8 mouse cellular contexts compared by ENCODE assay signal in the genomic region with DNA sequence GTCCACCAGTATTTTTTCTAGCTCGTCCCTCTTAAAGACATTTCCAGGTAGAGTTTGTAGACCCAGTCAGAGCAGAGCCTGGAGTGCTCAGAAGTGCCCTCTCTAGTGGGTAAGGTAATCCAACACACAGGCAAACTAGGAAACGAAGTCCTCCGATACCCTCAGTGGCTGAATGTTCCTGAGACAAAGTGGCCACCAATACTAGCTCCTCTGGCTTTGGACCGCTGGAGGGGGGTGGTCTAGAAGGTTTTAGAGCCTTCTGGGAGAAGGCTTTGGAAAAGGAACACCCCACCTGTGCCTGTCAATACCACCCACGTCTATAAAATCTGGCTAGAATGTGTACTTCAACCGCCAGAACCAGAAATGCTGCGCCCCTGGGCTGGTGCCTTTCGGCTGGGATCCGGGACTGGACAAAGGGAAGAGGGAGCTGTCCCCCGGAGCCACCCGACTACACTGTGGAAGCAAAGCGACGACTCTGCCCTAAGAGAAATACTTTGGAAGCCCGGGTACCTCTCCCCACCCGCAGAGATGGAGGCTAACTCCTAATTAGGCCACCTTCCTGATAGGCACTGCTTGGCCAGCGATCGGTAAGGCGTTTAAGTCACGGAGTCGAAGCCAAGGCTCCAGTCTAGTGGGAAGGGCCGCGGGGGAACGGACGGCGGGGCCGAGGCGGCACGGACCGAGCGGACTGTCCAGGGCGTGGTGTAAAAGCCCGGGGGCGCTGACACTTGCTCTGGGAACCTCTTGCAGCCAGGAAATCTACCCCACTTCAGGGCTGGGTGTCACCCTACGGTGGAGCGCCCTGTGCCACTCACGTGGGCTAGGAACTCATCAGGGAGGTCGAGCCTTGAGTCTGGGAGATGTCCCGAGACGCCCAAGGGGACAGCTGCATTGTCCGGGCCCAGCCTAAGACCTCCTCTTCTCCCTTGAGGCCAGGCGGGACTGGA. TPM values are rescaled to one million over a fixed set of nuclear protein-coding genes. Genes with fewer than 3 reads are reported as not detected.
A peak's percentile ranks its signal among the peaks of the same experiment; 100 is the strongest.
DNase-seq lines count a peak whose midpoint lies in the region; ATAC-seq and TF ChIP-seq lines count a peak whose summit lies in the region.

No protein-coding gene starts in this region.

- H3K9ac ChIP-seq in lung, embryonic 15.5 days = no peak overlapping the region
- H3K9ac ChIP-seq in embryonic facial prominence, embryonic 15.5 days = peak overlapping the region; percentile 28
- H3K9ac ChIP-seq in limb, embryonic 14.5 days (ENCODE audit: low read depth, low read length, severe bottlenecking) = peak overlapping the region; percentile 90

- no peak overlapping the region for H3K4me3 ChIP-seq in lung, embryonic 15.5 days
- H3K4me3 ChIP-seq in embryonic facial prominence, embryonic 15.5 days (replicated peaks) = peak overlapping the region; percentile 37
- H3K4me3 ChIP-seq in limb, embryonic 14.5 days (replicated peaks; ENCODE audit: low read length) = peak overlapping the region; percentile 66

- H3K27ac ChIP-seq in lung, embryonic 15.5 days = no peak overlapping the region
- peak overlapping the region; percentile 78 for H3K27ac ChIP-seq in embryonic facial prominence, embryonic 15.5 days (replicated peaks)
- H3K27ac ChIP-seq in limb, embryonic 14.5 days (replicated peaks; ENCODE audit: low read depth, low read length) = peak overlapping the region; percentile 70

- ATAC-seq in cerebellum, adult (ENCODE audit: insufficient number of reproducible peaks, low FRiP score, low TSS enrichment) = no peak
- ATAC-seq in lung, embryonic 15.5 days (ENCODE audit: borderline replicate concordance, extremely low read depth, low FRiP score, low TSS enrichment) = peak; percentile 33; the same call in 1 of the 2 replicates
- ATAC-seq in embryonic facial prominence, embryonic 15.5 days (ENCODE audit: insufficient number of reproducible peaks, low FRiP score, low TSS enrichment, low read depth) = no peak
- ATAC-seq in limb, embryonic 14.5 days (ENCODE audit: low FRiP score, low read depth) = peak; percentile 38

- peak; percentile 17; the same call in 1 of the 2 replicates for TF ChIP-seq POLR2A in limb, embryonic 14.5 days (IDR thresholded peaks at IDR 0.05; ENCODE audit: borderline replicate concordance, extremely low read depth, insufficient read depth, insufficient read length)

- H3K9me3 ChIP-seq in lung, embryonic 15.5 days = no peaks in the 10 kb centered on the region
- H3K9me3 ChIP-seq in embryonic facial prominence, embryonic 15.5 days (replicated peaks) = no peaks in the 10 kb centered on the region
- no peaks in the 10 kb centered on the region for H3K9me3 ChIP-seq in limb, embryonic 14.5 days (ENCODE audit: control insufficient read depth, low read length)

- no peaks in the 10 kb centered on the region for H3K36me3 ChIP-seq in lung, embryonic 15.5 days
- H3K36me3 ChIP-seq in embryonic facial prominence, embryonic 15.5 days = no peaks in the 10 kb centered on the region
- H3K36me3 ChIP-seq in limb, embryonic 14.5 days (ENCODE audit: control insufficient read depth, insufficient read depth, low read length) = no peaks in the 10 kb centered on the region; the same call in 1 of the 2 replicates

- WGBS in lung, embryonic 15.5 days = 2% methylated on average over 41 of the region's 41 CpGs
- WGBS in embryonic facial prominence, embryonic 15.5 days = 15% methylated on average over 41 of the region's 41 CpGs
- WGBS in limb, embryonic 14.5 days = 5% methylated on average over 41 of the region's 41 CpGs

- H3K4me1 ChIP-seq in lung, embryonic 15.5 days = peaks cover 8% of the 10 kb centered on the region
- peaks cover 35% of the 10 kb centered on the region for H3K4me1 ChIP-seq in embryonic facial prominence, embryonic 15.5 days
- H3K4me1 ChIP-seq in limb, embryonic 14.5 days (ENCODE audit: control insufficient read depth, insufficient read depth, low read length) = peaks cover 10% of the 10 kb centered on the region

- DNase-seq in cerebellum, postnatal 10 days = peak; percentile 19 to 31
- DNase-seq in lung, postnatal 25 days (ENCODE audit: low spot score) = no peak
- DNase-seq in limb, embryonic 14.5 days (ENCODE audit: low spot score) = no peak
- DNase-seq in layer of hippocampus, adult 9-11 months = no peak
- no peak for DNase-seq in layer of hippocampus, adult 18-20 months (ENCODE audit: low spot score in 2 of 2)

- peaks cover 92% of the 10 kb centered on the region for H3K27me3 ChIP-seq in lung, embryonic 15.5 days
- peaks cover 51% of the 10 kb centered on the region for H3K27me3 ChIP-seq in embryonic facial prominence, embryonic 15.5 days
- H3K27me3 ChIP-seq in limb, embryonic 14.5 days (ENCODE audit: control insufficient read depth, insufficient read depth, low read length) = peaks cover 84% of the 10 kb centered on the region

- H3K4me2 ChIP-seq in lung, embryonic 15.5 days = no peak overlapping the region
- H3K4me2 ChIP-seq in embryonic facial prominence, embryonic 15.5 days (replicated peaks) = peak overlapping the region; percentile 34
- H3K4me2 ChIP-seq in limb, embryonic 14.5 days (replicated peaks; ENCODE audit: low read depth, low read length, severe bottlenecking) = peak overlapping the region; percentile 49

RNA-seq across cellular contexts. Expression of gene Six1, which starts 14.4 kb away (rescaled TPM):
- 1.3 and 1.5 TPM in 2 replicates for polyA plus RNA-seq in lung, embryonic 15.5 days (2015; fragmentation: Nextera tagmentation; extraction: Ambion mirVana)
- polyA plus RNA-seq in embryonic facial prominence, embryonic 15.5 days (2015; fragmentation: Nextera tagmentation; extraction: Ambion mirVana) = 40.0 and 48.3 TPM in 2 replicates
- polyA plus RNA-seq in limb, embryonic 14.5 days (2012; rRNA removed) = 37.6 and 43.1 TPM in 2 replicates
- polyA plus RNA-seq in limb, embryonic 14.5 days (2014; fragmentation: Nextera tagmentation; extraction: Ambion mirVana) = 44.5 and 44.6 TPM in 2 replicates
- total RNA-seq in layer of hippocampus, adult 18-20 months (2021) = under 1 TPM; 0.15 to 0.69 TPM

Comparison
In these comparisons a context has a peak if more than half of its experiments do, and no peak if none do; other contexts are left out.
1. DNase-seq: peak in cerebellum, postnatal 10 days (2 of 2); none in lung, postnatal 25 days (single experiment), limb, embryonic 14.5 days (single experiment), layer of hippocampus, adult 9-11 months (single experiment) and layer of hippocampus, adult 18-20 months (0 of 2).
2. ATAC-seq: peak in lung, embryonic 15.5 days (single experiment) and limb, embryonic 14.5 days (single experiment); none in cerebellum, adult (single experiment) and embryonic facial prominence, embryonic 15.5 days (single experiment).
3. RNA of gene Six1, which starts 14.4 kb away (polyA plus RNA-seq): 40.0 to 48.3 TPM in embryonic facial prominence, embryonic 15.5 days and 37.6 to 44.6 TPM in limb, embryonic 14.5 days; 1.3 to 1.5 TPM in lung, embryonic 15.5 days; every median in the first group is over 10 times any median in the second.